Mouse (Mus musculus) gastrocnemius, postnatal 14 days (tissue): ENCODE results near the gene Calm1. TPM values are rescaled to one million over a fixed set of nuclear protein-coding genes. Genes with fewer than 3 reads are reported as not detected.
"Not testable (repeated sequence)": the region's sequence is repeated elsewhere in the genome, so short reads cannot be mapped to it uniquely, and the experiment has no call there.

Experiments used
- DNase-seq: peaks from one replicate; pipeline ENCODE4 v3.0.0; 2021; ENCODE audit warnings: mixed read lengths
- intact Hi-C: fragments of 180-260 bp; cut with DNase I; formaldehyde crosslinking; loops from one replicate; pipeline ENCODE4 v1.15.1; 2025; ENCODE audit warnings: low total_unique reads
- total RNA-seq, 2 experiments: library from RNA; stranded (reverse); gene quantifications; 2 replicates each; pipeline ENCODE4 v1.2.3; 2021

Calm1 gene
- total RNA-seq, 2 experiments from 2014 or later: 380 to 427 TPM

GRCm38 (mm10) chr12:100217087-100217486 is 17.9 kb downstream of the Calm1 start:
- intact Hi-C loops, DNase-seq: not testable (repeated sequence)

- intact Hi-C loops: no loop called here
- DNase-seq: no peak
Measured at GRCm38 (mm10) chr12:100220012-100220411, 20.8 kb downstream of the Calm1 start.

GRCm38 (mm10) chr12:100221608-100222321 is 22.5 kb downstream of the Calm1 start:
- intact Hi-C loops: no loop called here
- no peak for DNase-seq

GRCm38 (mm10) chr12:100222322-100222993 is 23.2 kb downstream of the Calm1 start:
- DNase-seq: no peak
- intact Hi-C loops: no loop called here

DNA sequence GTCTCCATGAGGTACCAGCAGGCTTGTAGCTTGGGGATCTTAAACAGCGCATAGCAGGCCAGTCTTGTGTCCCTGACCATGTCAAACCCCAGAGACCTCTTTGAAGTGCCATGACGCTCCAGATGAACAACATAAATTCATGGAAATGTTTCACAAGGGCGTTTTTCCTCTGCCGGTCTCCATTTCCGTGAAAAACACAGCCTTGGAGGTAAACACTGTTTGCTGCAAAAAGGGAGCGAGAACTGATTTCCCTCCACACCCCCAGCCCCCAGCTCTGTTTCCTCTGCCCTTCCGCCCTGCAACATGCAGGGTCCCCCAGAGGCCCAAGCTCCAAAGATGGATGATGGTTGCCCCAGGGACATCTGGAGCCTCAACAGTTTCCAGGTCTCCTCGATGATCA is 24.3 kb downstream of the Calm1 start:
- DNase-seq: no peak
- intact Hi-C loops: no loop called here

DNA sequence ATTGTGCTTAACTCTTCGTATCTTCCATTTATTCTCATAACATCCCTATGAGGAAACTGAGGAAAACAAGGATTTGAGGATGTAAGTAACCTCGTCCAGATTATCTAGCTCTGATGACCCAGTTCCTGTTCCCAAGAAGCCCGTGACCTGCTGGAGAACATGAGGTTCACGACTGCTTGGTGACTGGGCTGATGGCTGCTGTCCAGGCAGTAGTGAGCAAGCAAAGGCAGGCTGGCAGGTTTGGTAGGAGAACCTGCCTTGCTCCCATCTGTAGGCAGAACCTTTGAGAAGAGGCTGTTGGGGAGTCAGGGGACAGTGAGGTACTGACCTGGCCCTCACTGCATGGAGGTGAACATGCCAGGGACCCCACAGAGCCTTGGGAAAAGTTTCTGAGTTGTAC is 26.0 kb downstream of the Calm1 start:
- intact Hi-C loops: no loop called here
- no peak for DNase-seq

DNA sequence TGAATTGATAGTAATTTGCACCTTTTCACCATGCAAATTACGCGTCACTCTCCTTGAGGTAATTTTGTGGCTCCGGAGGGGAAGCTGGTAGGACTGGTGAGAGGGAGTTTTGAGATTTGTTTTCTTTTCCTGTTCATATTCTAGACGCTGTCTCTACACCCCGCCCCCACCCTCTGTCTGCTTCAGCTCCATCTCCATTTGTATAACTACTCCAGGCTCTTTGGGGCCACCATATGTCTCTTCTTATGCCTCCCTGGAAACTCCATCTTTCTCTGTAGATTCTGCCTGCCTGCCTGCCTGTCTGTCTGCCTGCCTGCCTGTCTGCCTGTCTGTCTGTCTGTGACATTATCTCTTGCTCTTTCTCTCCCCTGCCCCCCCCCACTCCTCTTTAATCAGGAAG is 26.8 kb downstream of the Calm1 start:
- intact Hi-C loops: no loop called here
- DNase-seq: no peak

GRCm38 (mm10) chr12:100226621-100227020 is 27.4 kb downstream of the Calm1 start:
- no peak for DNase-seq
- intact Hi-C loops: no loop called here

DNA sequence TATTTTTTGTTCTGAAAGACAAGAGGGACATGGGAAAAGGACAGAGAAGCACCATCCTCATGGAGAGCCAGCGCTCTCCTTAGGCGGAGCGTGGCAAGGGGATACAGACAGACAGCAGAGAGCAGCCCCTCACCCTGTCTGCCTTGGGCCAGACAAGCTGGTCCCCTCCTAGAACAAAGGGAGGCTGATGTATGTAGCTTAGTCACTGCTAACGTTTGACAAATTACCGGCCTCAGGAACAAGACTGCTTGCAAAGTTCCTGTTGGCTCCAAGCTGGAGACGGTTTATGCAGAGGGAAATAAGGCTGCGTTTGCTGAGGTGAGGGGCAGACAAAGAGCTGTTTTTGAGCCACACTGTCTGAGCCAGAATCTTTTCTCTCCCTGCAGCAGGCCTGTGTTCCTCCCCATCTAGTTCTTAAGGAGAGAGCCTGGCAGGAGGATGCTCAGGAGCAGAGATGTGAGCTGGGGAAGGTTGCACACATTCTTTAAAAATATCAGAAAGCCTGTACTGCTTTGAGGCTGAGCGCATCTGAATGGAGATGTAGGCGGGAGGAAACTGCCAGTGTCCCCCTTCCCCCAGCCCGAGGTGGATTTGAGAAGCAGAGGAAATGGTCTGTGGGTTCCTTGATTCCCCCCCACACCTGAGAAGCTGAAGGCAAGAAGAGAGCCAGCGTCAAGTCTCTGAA is 28.9 kb downstream of the Calm1 start:
- intact Hi-C loops: no loop called here
- DNase-seq: no peak

GRCm38 (mm10) chr12:100234201-100234600 is 35.0 kb downstream of the Calm1 start:
- no peak for DNase-seq
- intact Hi-C loops: no loop called here

DNA sequence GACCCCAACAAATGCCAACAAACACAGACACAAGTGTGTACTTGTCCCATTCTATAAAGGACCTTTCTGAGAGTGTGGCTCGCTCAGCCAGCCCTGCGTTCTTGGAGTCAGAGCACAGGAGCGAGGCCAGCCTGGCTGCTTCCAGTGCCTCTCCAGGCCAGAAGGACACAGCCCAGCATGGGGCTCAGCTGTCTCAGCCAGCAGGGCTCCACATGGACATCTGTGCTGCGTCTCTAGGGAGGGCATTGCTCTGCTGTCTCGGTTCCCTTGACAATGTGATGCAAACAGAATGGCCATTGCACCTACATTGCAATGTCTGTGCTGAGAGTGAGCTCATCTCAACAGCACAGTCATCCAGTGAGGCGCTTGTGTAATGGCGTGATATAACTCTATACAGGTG is 35.7 kb downstream of the Calm1 start:
- intact Hi-C loops: no loop called here
- DNase-seq: peak; percentile 43

DNA sequence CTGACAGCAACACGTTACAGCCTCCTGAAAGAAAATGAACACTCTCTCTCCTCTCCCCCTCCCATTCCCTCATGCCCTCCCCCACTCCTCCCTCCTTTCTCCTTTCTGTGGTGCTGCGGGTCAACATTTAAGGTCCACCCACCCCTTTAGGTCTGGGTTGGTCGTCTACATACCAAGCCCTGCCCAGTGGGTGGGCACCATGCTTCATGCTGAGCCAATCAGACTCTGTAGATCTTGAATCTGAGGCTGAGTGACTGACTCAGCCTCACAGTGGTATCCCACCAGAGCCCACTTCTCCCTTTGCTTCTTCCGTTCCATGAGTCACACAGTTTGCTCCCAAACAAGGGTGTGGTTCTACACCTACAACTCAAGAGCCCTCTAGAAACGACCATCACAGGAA is 36.2 kb downstream of the Calm1 start:
- no peak for DNase-seq
- intact Hi-C loops: no loop called here

GRCm38 (mm10) chr12:100239404-100239803 is 40.2 kb downstream of the Calm1 start:
- intact Hi-C loops: no loop called here
- DNase-seq: no peak

GRCm38 (mm10) chr12:100239807-100240206 is 40.6 kb downstream of the Calm1 start:
- intact Hi-C loops: no loop called here

DNA sequence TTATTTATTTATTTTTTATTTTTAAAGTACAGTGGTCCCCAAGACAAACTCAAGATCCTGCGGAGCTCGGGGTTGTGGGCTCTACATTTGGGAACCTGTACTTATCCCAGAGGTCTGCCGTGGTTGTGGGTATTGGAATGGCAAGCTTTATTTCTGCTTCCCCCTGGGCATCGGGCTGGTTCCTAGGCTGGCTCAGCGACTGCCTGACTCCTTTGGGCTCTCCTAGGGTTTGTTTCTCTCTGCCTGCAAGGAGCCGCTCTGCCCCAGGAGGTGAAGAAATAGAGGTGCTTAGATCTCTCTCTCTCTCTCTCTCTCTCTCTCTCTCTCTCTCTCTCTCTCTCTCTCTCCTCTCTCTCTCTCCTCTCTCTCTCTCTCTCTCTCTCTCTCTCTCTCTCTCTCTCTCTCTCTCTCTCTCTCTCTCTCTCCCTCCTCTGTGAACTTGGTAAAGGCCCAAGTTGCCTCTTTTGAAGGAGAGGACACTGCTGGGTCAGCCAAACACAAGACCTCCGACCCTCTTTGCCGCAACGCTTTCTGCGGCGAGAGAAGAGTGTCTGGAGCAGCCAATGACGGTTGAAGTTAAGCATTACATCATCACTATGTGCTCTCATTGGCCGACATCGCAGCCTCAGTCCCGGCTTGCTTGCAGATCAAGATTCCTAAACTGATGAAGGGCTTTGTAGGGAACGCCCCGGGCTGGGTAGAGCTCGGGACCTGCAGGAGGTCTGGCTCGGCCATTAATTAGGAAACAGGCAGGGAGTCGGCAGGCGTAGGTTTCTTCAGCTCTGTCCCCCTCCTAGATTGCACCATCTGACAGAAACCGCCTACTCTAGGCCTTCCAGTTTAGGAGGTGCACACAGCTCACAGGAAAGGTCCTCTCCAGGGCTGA is 42.9 kb downstream of the Calm1 start:
- intact Hi-C loops: no loop called here
- peak; percentile 42 for DNase-seq

More at GRCm38 (mm10) chr12:100239807-100240206, 40.6 kb downstream of the Calm1 start:
- DNase-seq: no peak

- no peak for DNase-seq
- intact Hi-C loops: no loop called here
Measured at GRCm38 (mm10) chr12:100244580-100244979, 45.3 kb downstream of the Calm1 start.

DNA sequence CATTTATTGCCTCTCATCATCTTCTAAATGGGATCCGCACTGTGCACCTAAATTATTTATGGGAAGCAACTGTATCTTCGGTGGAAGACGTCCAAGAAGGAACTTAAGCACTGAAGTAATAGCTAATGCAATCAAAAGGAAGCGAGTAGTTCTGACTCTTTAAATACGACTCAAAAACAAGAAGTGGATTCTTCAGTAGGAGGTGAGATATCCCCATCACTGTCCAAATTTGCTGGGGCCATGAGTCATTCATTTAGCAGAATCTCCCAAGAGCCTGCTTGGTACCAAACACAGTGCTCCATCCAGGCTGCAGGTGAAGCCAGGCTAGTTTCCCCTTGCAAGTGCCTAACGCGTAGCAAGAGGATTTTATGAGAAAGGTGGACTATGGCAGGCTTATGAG is 49.9 kb downstream of the Calm1 start:
- DNase-seq: no peak
- intact Hi-C loops: no loop called here

GRCm38 (mm10) chr12:100254471-100254870 is 55.2 kb downstream of the Calm1 start:
- intact Hi-C loops: no loop called here
- DNase-seq: no peak

DNA sequence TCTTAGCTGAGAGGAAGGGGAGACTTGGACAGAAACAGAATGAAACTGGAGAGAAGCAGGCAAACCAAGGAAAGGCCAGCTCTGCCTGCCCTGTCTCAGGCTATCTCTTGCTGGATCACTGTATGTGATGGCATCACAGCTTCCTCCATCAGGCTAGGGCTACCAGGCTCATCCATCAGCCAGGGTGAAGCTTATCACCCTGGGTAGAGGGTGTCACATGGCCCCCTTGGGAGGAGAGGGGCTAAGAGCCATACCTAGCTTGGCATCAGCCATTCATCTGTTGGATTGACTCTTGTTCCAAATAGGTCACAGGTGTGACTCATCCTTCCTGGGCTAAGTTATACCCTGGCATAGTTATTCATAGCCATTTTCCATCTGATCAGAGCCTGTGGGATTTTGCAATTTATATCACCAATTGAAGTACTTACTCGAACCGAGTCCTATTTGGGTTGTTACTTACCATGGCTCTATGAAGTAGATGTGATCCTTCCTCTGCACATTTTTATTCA is 56.3 kb downstream of the Calm1 start:
- no peak for DNase-seq
- intact Hi-C loops: no loop called here

DNA sequence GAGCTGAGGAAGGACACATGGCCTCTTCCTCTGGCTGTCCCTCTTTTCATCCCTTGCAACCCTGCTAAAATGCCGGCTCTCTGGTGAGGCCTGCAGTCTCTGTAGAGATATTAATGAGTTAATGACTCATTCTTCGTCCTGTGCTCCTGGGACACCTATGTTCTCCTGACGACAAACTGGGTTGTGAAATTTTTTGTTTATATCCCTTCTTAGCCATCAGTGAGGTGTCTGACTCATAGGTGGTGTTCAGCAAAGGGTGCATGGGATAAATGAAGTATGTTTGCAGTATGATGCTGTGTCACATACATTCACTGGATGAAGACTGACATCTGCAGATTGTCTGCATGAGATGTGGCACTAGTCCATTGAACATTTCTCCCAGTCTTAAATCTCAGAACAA is 58.5 kb downstream of the Calm1 start:
- intact Hi-C loops: no loop called here
- DNase-seq: no peak
